Mouse (Mus musculus) stomach, embryonic 14.5 days (tissue): ENCODE measurements around the gene Rln3. TPM values are rescaled to one million over a fixed set of nuclear protein-coding genes. Genes with fewer than 3 reads are reported as not detected.

ENCODE experiments used
- ATAC-seq: fragments of 200-750 bp; cut with Nextera tagmentation; 2 replicates; pipeline ENCODE4 v1.8.0; 2017; ENCODE audit warnings: low read depth, moderate TSS enrichment; ENCODE audit not compliant: insufficient number of reproducible peaks, insufficient read depth, low FRiP score
- H3K27ac ChIP-seq: fragments of 300-500 bp; sonication (generic); 2 replicates; pipeline ENCODE4 v1.5.1; 2014; ENCODE audit warnings: mild to moderate bottlenecking, low read length, moderate library complexity, mixed read lengths
- H3K27me3 ChIP-seq: fragments of 300-500 bp; sonication (generic); 2 replicates; pipeline ENCODE4 v1.6.1; 2014; ENCODE audit warnings: low read length, control low read depth, mixed read lengths; ENCODE audit not compliant: control insufficient read depth, insufficient read depth
- H3K36me3 ChIP-seq: fragments of 300-500 bp; sonication (generic); 2 replicates; pipeline ENCODE4 v1.6.1; 2014; ENCODE audit warnings: mild to moderate bottlenecking, control low read depth, low read length, moderate library complexity, mixed read lengths; ENCODE audit not compliant: control insufficient read depth, insufficient read depth
- H3K4me1 ChIP-seq: fragments of 300-500 bp; sonication (generic); 2 replicates; pipeline ENCODE4 v1.6.1; 2014; ENCODE audit warnings: low read length, control low read depth, mixed read lengths; ENCODE audit not compliant: control insufficient read depth, insufficient read depth
- H3K4me2 ChIP-seq: fragments of 300-500 bp; sonication (generic); replicated peaks from 2 replicates; pipeline ENCODE4 v1.6.1; 2014; ENCODE audit warnings: low read depth, low read length, control low read depth
- H3K4me3 ChIP-seq: fragments of 300-500 bp; sonication (generic); 2 replicates; pipeline ENCODE4 v1.5.1; 2014; ENCODE audit warnings: low read depth, low read length, control low read depth
- H3K9ac ChIP-seq: fragments of 300-500 bp; sonication (generic); replicated peaks from 2 replicates; pipeline ENCODE4 v1.6.1; 2014; ENCODE audit warnings: low read depth, mild to moderate bottlenecking, control low read depth, low read length, moderate library complexity, mixed read lengths
- H3K9me3 ChIP-seq: fragments of 300-500 bp; sonication (generic); 2 replicates; pipeline ENCODE4 v1.6.1; 2016; ENCODE audit warnings: low read depth, low read length, control low read depth; ENCODE audit not compliant: control insufficient read depth
- WGBS: fragments of 180-500 bp; shearing (Covaris S2); extraction: QIAGEN DNeasy Blood & Tissue Kit; methylation state at CpG from one replicate; pipeline ENCODE4 v1.1.7; 2014; 5-methylcytosine and 5-hydroxymethylcytosine counted together
- polyA plus RNA-seq: library from polyadenylated mRNA; unstranded; fragments of >200 nt; fragmentation: Nextera tagmentation; extraction: Ambion mirVana; gene quantifications from 2 replicates; pipeline ENCODE4 v1.2.1, GENCODE M21; 2014

The Rln3 gene
- polyA plus RNA-seq, 1 experiment from 2014 or later: not detected

DNA sequence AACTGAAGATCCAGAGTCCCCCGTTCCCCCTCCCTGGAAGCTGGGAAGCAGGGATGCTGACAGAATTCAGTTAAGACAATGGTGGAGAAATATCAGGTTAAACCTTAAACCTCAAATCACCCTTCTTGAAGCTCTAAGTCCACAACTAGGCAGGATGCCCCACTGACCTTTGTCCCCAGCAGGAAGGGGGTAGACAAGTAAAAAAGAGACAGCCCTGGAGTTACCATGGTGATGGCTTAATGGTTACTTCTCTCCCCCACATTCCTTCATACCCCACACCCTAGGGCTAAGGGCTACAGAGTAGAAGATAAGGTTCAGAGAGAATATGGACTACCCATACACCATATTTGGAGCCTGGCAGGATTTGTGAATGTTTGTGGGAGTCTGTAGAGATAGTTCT, 21.2 kb downstream of the Rln3 start:
- WGBS: 63% methylated on average over 1 of the region's 1 CpGs
- ATAC-seq: no peak
- Histone ChIP-seq H3K9ac (no peak overlapping the region), H3K36me3 (no peaks in the 10 kb centered on the region), H3K4me2 (no peak overlapping the region; the same call in 1 of the 2 replicates), H3K27me3 (no peaks in the 10 kb centered on the region), H3K9me3 (no peaks in the 10 kb centered on the region), H3K27ac (no peak overlapping the region), H3K4me1 (peaks cover 23% of the 10 kb centered on the region), H3K4me3 (no peak overlapping the region)

DNA sequence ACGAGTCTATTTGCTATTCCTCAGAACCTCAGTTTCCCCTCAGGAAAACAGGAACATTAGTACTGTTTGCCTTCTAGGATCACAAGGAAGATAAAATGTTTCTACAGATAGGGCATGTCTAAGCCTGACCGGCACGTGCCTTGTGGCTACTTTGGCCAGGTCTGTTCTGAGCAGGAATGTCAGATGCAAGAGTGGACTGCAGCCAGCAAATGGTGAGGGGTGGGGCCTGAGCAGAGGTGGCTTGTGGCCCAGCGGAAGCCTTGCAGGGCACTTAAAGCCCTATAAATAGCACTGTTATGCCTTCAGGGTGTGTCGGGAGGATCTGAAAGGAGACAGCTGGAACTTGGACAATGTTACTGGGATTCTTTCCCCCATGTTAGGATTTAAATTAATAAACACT, 21.7 kb downstream of the Rln3 start:
- Histone ChIP-seq H3K4me1 (peaks cover 23% of the 10 kb centered on the region), H3K27me3 (no peaks in the 10 kb centered on the region), H3K9ac (no peak overlapping the region), H3K4me2 (peak overlapping the region; percentile 23), H3K9me3 (no peaks in the 10 kb centered on the region), H3K36me3 (no peaks in the 10 kb centered on the region), H3K4me3 (no peak overlapping the region), H3K27ac (no peak overlapping the region)
- 10% methylated on average over 5 of the region's 5 CpGs for WGBS
- no peak for ATAC-seq

- peaks cover 23% of the 10 kb centered on the region for H3K4me1 ChIP-seq
Observed at GRCm38 (mm10) chr8:84021569-84021968, 23.2 kb downstream of the Rln3 start.

GRCm38 (mm10) chr8:84021096-84021495, 23.7 kb downstream of the Rln3 start, which contains the start of gene Palm3:
Gene Palm3, plus strand, starts transcription at chr8:84021471.
- no peaks in the 10 kb centered on the region for H3K27me3 ChIP-seq
- no peaks in the 10 kb centered on the region for H3K9me3 ChIP-seq
- peak within 1 kb of the TSS; percentile 18 for H3K4me3 ChIP-seq
- peak within 1 kb of the TSS; percentile 37 for H3K4me2 ChIP-seq
- peak; percentile 87 for ATAC-seq
- H3K36me3 ChIP-seq: no peaks in the 10 kb centered on the region
- H3K9ac ChIP-seq: 0 out of 2 replicates have a peak within 1 kb of the TSS, but pooled peaks have one; percentile 14
- 7% methylated on average over 18 of the region's 18 CpGs for WGBS
- H3K4me1 ChIP-seq: peaks cover 23% of the 10 kb centered on the region
- peak within 1 kb of the TSS; percentile 27; the same call in 1 of the 2 replicates for H3K27ac ChIP-seq

More at GRCm38 (mm10) chr8:84021569-84021968, 23.2 kb downstream of the Rln3 start:
- no peaks in the 10 kb centered on the region for H3K27me3 ChIP-seq
- no peaks in the 10 kb centered on the region for H3K9me3 ChIP-seq
- H3K9ac ChIP-seq: 0 out of 2 replicates have a peak overlapping the region, but pooled peaks have one; percentile 14
- peak; percentile 2; the same call in 1 of the 2 replicates for ATAC-seq
- peak overlapping the region; percentile 37 for H3K4me2 ChIP-seq
- H3K36me3 ChIP-seq: no peaks in the 10 kb centered on the region
- WGBS: 43% methylated on average over 12 of the region's 12 CpGs
- H3K27ac ChIP-seq: peak overlapping the region; percentile 27; the same call in 1 of the 2 replicates
- H3K4me3 ChIP-seq: peak overlapping the region; percentile 18

DNA sequence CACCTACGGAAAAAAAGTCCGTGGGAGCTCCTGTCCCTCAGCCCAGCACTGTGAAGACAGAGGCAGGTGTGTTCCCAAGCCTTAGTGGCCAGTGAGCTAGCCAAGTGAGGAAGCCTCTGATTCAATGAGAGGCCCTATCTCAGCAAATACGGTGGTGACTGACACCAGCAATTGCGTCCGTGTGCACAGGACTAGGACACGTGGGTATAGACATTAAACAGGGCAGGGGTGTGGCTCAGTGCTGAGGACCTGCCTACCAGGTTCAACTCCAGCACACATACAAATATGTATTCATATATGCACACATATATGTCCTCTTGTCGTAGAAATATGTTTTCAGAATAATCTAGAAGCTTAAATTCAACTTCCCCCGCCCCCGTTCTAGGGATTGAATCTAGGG, 25.1 kb downstream of the Rln3 start:
- H3K4me3 ChIP-seq: no peak overlapping the region
- H3K4me2 ChIP-seq: no peak overlapping the region
- ATAC-seq: no peak
- H3K36me3 ChIP-seq: no peaks in the 10 kb centered on the region
- no peak overlapping the region for H3K9ac ChIP-seq
- no peaks in the 10 kb centered on the region for H3K9me3 ChIP-seq
- no peak overlapping the region for H3K27ac ChIP-seq
- peaks cover 23% of the 10 kb centered on the region for H3K4me1 ChIP-seq
- H3K27me3 ChIP-seq: no peaks in the 10 kb centered on the region
- 76% methylated on average over 9 of the region's 9 CpGs for WGBS

GRCm38 (mm10) chr8:84015833-84016232, 29.0 kb downstream of the Rln3 start:
- no peak overlapping the region for H3K27ac ChIP-seq
- H3K9ac ChIP-seq: no peak overlapping the region
- WGBS: 88% methylated on average over 5 of the region's 5 CpGs
- no peaks in the 10 kb centered on the region for H3K9me3 ChIP-seq
- ATAC-seq: no peak
- no peak overlapping the region for H3K4me2 ChIP-seq
- H3K27me3 ChIP-seq: peaks cover 20% of the 10 kb centered on the region
- H3K4me3 ChIP-seq: no peak overlapping the region
- peaks cover 13% of the 10 kb centered on the region for H3K4me1 ChIP-seq
- no peaks in the 10 kb centered on the region for H3K36me3 ChIP-seq

- no peak overlapping the region for H3K9ac ChIP-seq
- H3K4me1 ChIP-seq: peaks cover 13% of the 10 kb centered on the region
- no peak overlapping the region for H3K27ac ChIP-seq
- H3K4me2 ChIP-seq: peak overlapping the region; percentile 92
- no peaks in the 10 kb centered on the region for H3K9me3 ChIP-seq
- H3K27me3 ChIP-seq: peaks cover 28% of the 10 kb centered on the region
- no peak for ATAC-seq
- peak overlapping the region; percentile 49 for H3K4me3 ChIP-seq
- no peaks in the 10 kb centered on the region for H3K36me3 ChIP-seq
- 13% methylated on average over 35 of the region's 35 CpGs for WGBS
Observed at GRCm38 (mm10) chr8:84012499-84013165, 32.2 kb downstream of the Rln3 start.

DNA sequence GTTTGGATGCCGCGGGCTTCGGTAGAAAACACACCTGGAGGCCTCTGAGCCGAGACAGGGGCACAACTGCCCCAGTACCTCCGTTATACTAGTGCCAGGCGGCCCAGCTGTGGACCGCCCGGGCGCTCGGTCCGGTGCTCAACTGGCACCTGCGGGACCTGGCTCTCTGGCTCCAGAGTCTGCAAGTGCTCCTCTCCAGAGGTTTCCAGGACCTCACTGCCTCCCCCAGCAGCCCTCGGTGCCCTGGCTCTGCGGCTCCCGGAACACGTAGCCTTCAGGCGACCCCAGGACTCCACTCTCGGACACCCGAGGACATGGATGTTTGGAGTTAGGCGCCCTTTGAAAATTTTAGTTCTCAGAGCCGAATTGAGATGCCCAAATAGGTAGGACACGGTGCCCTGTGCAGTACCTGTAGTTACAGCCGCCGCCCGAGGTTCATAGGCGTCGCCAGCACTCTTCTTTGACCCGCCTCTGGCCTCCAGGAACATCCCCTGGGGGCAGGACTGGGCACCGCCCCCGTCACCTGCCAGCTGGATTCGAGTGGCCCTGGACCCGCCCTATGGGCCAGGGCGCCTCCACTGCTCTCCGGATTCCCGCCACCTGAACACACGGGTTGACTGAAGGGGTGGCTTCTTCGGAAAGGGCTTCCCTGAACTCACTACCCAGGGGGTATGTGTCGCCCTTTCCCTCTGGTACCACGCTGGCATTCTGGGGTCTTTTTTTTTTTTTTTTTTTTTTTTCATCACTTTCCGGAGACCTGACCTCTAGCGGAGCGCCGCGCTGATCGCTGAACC, 32.9 kb downstream of the Rln3 start, which contains the start of gene 2210011C24Rik:
Gene 2210011C24Rik, minus strand, starts transcription at position 467 of the 794 bp plus-strand sequence.
- Histone ChIP-seq H3K4me1 (peaks cover 13% of the 10 kb centered on the region), H3K9me3 (no peaks in the 10 kb centered on the region), H3K27ac (no peak within 1 kb of the TSS), H3K4me2 (peak within 1 kb of the TSS; percentile 92), H3K4me3 (peak within 1 kb of the TSS; percentile 49), H3K9ac (peak within 1 kb of the TSS; percentile 18; the same call in 1 of the 2 replicates), H3K27me3 (peaks cover 28% of the 10 kb centered on the region), H3K36me3 (no peaks in the 10 kb centered on the region)
- ATAC-seq: no peak; the same call in 1 of the 2 replicates
- WGBS: under 1% methylated on average over 45 of the region's 45 CpGs
